Mouse (Mus musculus) lung, postnatal 36 days (tissue): ENCODE data around the gene Fgd1.

Experiments used
- DNase-seq: peaks from one replicate; pipeline ENCODE4 v3.0.0; 2022; ENCODE audit warnings: mixed read lengths

The Fgd1 gene

GRCm38 (mm10) chrX:151096171-151097058 lies 50.5 kb downstream of the Fgd1 start, which contains the start of gene Tsr2:
Tsr2 (minus strand) TSS chrX:151096543.
- DNase-seq: peak; percentile 81

GRCm38 (mm10) chrX:151107301-151108067 lies 61.5 kb downstream of the Fgd1 start:
- no peak for DNase-seq

- peak; percentile 46 for DNase-seq
Observed at GRCm38 (mm10) chrX:151116795-151117194, 70.8 kb downstream of the Fgd1 start.

GRCm38 (mm10) chrX:151117432-151117831 lies 71.5 kb downstream of the Fgd1 start:
- DNase-seq: peak; percentile 7

GRCm38 (mm10) chrX:151123933-151124332 lies 78.0 kb downstream of the Fgd1 start:
- no peak for DNase-seq

GRCm38 (mm10) chrX:151130493-151130892 lies 84.5 kb downstream of the Fgd1 start:
- DNase-seq: no peak

- DNase-seq: peak; percentile 10
Observed at GRCm38 (mm10) chrX:151132785-151133184, 86.8 kb downstream of the Fgd1 start.
